8 mouse cellular contexts compared by ENCODE assay signal in genomic region chr11:72689551-72690510, GRCm38 (mm10). TPM values are rescaled to one million over a fixed set of nuclear protein-coding genes. Genes with fewer than 3 reads are reported as not detected.
DNase-seq lines count a peak whose midpoint lies in the region; ATAC-seq lines count a peak whose summit lies in the region.

Gene Ankfy1 (plus strand): TSS chr11:72690006.

- peak; percentile 96 to 99 for DNase-seq in adrenal gland, adult (ENCODE audit: inconsistent age in 2 of 2, low spot score in 1 of 2)
- DNase-seq in embryo, embryonic 10.5 days (ENCODE audit: low spot score), result peak; percentile 98
- peak; percentile 97 for DNase-seq in gastrocnemius, postnatal 14 days
- DNase-seq in left cerebral cortex, postnatal 10 days (ENCODE audit: extremely low spot score in 1 of 2, low spot score in 2 of 2), result peak; percentile 93 to 97
- DNase-seq in right cerebral cortex, postnatal 25 days, result peak; percentile 93
- DNase-seq in urinary bladder, postnatal 4 days (ENCODE audit: low spot score in 2 of 2), result peak; percentile 93 to 97

- intact Hi-C loops in gastrocnemius, postnatal 14 days (cut with DNase I; ENCODE audit: low total_unique reads), result no loop called here
- intact Hi-C loops in left cerebral cortex, postnatal 10 days (cut with DNase I), result no loop called here

- ATAC-seq in inflammation-experienced regulatory T-cells, adult 6 months, result peak; percentile 97
- peak; percentile 89 for ATAC-seq in megakaryocyte-erythroid progenitor cell, adult 5-6 weeks (replicated peaks; ENCODE audit: low FRiP score, low TSS enrichment, poor library complexity, severe bottlenecking)

RNA-seq across cellular contexts. Expression of gene Ankfy1, which starts in this region (rescaled TPM):
- total RNA-seq in gastrocnemius, postnatal 14 days (2021), result 10 to 100 TPM; 10.6 to 13.1 TPM
- 10 to 100 TPM; 30.2 to 52.7 (median 40.1) TPM for polyA plus RNA-seq in inflammation-experienced regulatory T-cells, adult 6 months (2017; shearing (Covaris generic))
- total RNA-seq in left cerebral cortex, postnatal 10 days (2021), result 10 to 100 TPM; 39.7 to 44.2 TPM
- 27.7 and 30.3 TPM in 2 replicates for total RNA-seq in megakaryocyte-erythroid progenitor cell, adult 5-6 weeks (2014; fragmentation: Nextera tagmentation)
- total RNA-seq in megakaryocyte-erythroid progenitor cell, adult 5-6 weeks (2017), result 24.0 and 28.9 TPM in 2 replicates

Comparison
In these comparisons a context has a peak if more than half of its experiments do, and no peak if none do; other contexts are left out.
1. Peak in every context shown above with its lines: DNase-seq and ATAC-seq.